Mouse (Mus musculus) bone marrow, adult 2 months (tissue): Measurements from ENCODE around the gene Hist1h2bb. TPM values are rescaled to one million over a fixed set of nuclear protein-coding genes. Genes with fewer than 3 reads are reported as not detected.
A peak's percentile ranks its signal among the peaks of the same experiment; 100 is the strongest.
"Not testable (repeated sequence)": the region's sequence is repeated elsewhere in the genome, so short reads cannot be mapped to it uniquely, and the experiment has no call there.

Experiments
- H3K27ac ChIP-seq: fragments of 200-500 bp; 2 replicates; pipeline ENCODE4 v1.5.1; 2012; ENCODE audit warnings: low read depth, mild to moderate bottlenecking, control low read depth, inconsistent platforms, low read length; ENCODE audit not compliant: control insufficient read depth, poor library complexity, insufficient read depth
- H3K4me1 ChIP-seq: fragments of 200-500 bp; 2 replicates; pipeline ENCODE4 v1.6.1; 2011; ENCODE audit warnings: low read length; ENCODE audit not compliant: control insufficient read depth, insufficient read depth
- H3K4me3 ChIP-seq: fragments of 200-500 bp; replicated peaks from 2 replicates; pipeline ENCODE3; 2011; ENCODE audit warnings: mild to moderate bottlenecking, low read depth, low read length, control low read depth; ENCODE audit not compliant: control insufficient read depth
- CTCF ChIP-seq: fragments of 200-500 bp; IDR thresholded peaks from 2 replicates; pipeline ENCODE4 v1.5.1; 2011; ENCODE audit warnings: low read length, control low read depth; ENCODE audit not compliant: control insufficient read depth, insufficient read depth
- POLR2A ChIP-seq: fragments of 200-500 bp; IDR thresholded peaks from 2 replicates; pipeline ENCODE4 v1.6.1; 2011; ENCODE audit warnings: low read depth, mild to moderate bottlenecking, control low read depth, low read length, borderline replicate concordance; ENCODE audit not compliant: control insufficient read depth
- WGBS: fragments of 180-500 bp; shearing (Covaris S2); methylation state at CpG from one replicate; pipeline ENCODE4 v1.1.7; 2018; 5-methylcytosine and 5-hydroxymethylcytosine counted together
- polyA plus RNA-seq: library from polyadenylated mRNA; stranded (reverse); fragments of >200 nt; gene quantifications from 2 replicates; pipeline ENCODE4 v1.2.4, GENCODE M21; 2011; ENCODE audit warnings: low replicate concordance; ENCODE audit not compliant: missing spikeins, insufficient read depth, insufficient read length

Hist1h2bb gene
- polyA plus RNA-seq, 1 experiment, result 136 TPM

- Histone ChIP-seq H3K4me3 (peak overlapping the region; percentile 3), H3K4me1 (peaks cover 2% of the 10 kb centered on the region; the same call in 1 of the 2 replicates), H3K27ac (peak overlapping the region; percentile 56; the same call in 1 of the 2 replicates)
- 38% methylated on average over 1 of the region's 1 CpGs for WGBS
- TF ChIP-seq CTCF (no peak), POLR2A (no peak)
Observed at GRCm38 (mm10) chr13:23759916-23760239, 13.3 kb downstream of the Hist1h2bb start.

DNA sequence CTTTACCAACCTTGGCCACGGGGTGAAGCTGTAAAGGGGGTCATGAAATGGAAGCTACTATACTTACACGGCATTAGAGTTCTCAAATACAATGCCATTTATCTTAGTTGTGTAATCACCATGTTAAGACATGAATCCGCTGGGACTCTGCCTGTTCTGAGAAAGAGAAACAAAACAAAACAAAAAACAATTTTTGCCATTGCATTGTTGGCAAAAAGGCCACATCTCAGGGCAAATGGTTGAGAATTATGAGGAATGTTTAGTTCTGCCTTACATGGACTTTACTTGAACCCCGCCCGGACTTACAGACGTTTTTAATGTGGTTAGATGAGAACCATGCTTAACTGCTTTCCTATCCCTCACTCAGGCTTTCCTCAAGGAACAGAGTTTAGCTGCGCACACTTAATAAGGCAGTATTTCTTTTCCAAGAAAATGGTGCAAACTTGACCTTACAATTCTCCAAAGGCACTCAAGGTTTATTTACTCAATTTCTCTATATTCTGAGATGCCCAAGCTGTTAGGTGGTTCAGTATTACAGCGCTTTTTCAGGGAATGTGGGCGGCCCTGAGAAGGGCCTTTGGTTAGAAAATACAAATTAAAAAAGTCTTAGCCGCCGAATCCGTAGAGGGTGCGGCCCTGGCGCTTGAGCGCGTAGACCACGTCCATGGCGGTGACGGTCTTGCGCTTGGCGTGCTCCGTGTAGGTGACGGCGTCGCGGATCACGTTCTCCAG, 13.9 kb downstream of the Hist1h2bb start:
- H3K4me1 ChIP-seq, result peaks cover 2% of the 10 kb centered on the region; the same call in 1 of the 2 replicates
- peak overlapping the region; percentile 49 for H3K4me3 ChIP-seq
- TF ChIP-seq CTCF, result no peak
- TF ChIP-seq POLR2A, result no peak
- WGBS, result under 1% methylated on average over 23 of the region's 27 CpGs
- peak overlapping the region; percentile 99 for H3K27ac ChIP-seq

DNA sequence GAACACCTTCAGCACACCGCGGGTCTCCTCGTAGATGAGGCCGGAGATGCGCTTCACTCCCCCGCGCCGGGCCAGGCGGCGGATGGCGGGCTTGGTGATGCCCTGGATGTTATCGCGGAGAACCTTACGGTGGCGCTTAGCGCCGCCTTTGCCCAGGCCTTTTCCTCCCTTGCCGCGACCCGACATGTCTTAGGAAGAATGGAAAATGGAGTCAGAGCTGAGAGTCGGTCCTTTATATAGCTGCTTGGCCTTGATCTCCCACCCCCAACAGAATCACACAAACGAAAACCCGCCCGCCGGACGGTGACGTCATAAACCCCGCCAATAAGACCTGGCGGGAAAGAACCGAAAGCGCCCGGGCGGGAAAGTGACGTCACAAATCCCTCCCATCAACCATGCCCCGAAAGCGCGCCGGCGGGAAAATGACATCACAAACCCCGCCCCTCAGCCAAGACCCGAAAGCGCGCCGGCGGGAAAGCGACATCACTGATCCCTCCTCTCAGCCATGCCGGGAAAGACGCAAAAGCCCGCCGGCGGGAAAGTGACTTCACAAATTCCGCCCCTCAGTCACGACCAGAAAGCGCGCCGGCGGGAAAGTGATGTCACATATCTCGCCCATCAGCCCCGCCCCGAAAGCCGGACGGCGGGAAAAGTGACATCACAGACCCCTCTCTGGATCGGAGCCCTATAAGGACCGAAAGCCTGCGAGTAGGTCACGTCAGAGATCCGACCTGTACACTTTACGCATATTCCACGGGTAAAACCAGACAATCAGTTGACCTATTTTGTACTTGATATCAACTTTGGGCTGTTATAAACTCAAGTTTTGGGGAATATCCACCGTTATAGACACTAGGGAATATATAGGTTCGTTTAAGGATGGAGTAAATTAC, 14.7 kb downstream of the Hist1h2bb start, which contains the start of gene Hist1h4a:
Gene Hist1h4a (minus strand): TSS at position 259 of the 893 bp plus-strand sequence.
- WGBS, result under 1% methylated on average over 67 of the region's 72 CpGs
- H3K4me3 ChIP-seq, result peak within 1 kb of the TSS; percentile 66
- TF ChIP-seq CTCF, result no peak
- peak; percentile 93 for TF ChIP-seq POLR2A
- no peaks in the 10 kb centered on the region; the same call in 1 of the 2 replicates for H3K4me1 ChIP-seq
- H3K27ac ChIP-seq, result peak within 1 kb of the TSS; percentile 99

DNA sequence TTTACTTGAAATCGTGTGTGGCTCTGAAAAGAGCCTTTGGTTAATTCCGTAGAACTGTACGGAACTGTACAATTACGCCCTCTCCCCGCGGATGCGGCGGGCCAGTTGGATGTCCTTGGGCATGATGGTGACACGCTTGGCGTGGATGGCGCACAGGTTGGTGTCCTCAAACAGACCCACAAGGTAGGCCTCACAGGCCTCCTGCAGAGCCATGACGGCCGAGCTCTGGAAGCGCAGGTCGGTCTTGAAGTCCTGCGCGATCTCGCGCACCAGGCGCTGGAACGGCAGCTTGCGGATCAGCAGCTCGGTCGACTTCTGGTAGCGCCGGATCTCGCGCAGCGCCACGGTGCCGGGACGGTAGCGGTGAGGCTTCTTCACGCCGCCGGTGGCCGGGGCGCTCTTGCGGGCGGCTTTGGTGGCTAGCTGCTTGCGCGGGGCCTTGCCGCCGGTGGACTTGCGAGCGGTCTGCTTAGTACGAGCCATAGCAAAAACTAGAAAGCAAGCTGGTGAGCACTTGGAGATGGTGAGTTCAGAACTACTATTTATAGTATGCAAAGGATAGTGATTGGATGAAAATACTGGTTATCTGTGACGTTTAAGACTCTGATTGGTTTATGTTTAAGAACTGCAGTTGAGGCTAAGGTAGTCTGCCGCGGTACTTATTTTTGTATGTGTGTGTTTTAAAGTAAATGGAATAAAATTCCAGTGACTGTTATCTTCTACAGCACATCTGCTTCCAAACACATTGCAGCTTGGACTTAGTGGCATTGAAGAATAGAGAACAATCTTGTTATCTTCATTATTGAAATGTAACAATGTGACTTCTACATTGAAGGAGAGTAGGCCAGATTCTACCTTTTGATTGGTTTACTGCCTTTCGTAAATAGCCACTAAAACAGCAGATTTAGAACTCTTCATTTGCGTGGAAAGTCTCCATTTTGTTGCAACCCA, 15.6 kb downstream of the Hist1h2bb start, which contains the start of gene Hist1h3a:
Gene Hist1h3a (minus strand): TSS at position 516 of the 951 bp plus-strand sequence.
- under 1% methylated on average over 38 of the region's 52 CpGs for WGBS
- TF ChIP-seq POLR2A, result peak; percentile 96

DNA sequence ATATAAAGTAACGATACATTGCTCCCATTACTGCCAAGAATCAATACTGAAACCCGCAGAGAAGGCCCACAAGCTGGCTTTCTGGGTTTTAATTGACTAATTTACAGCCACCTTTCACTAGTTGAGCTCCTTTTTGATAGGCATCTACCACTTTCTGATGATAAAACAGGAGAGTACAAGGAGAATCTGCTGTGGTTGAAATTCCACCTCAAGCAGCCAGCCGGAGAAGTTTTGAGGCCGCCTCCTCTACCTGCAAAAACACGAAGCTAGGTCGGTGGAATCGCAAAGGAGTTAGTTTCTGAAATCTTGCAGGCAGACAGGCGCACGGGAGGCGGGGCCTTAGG, 16.7 kb downstream of the Hist1h2bb start:
- 2% methylated on average over 10 of the region's 10 CpGs for WGBS
- Histone ChIP-seq H3K4me3 (peak overlapping the region; percentile 33), H3K27ac (peak overlapping the region; percentile 75), H3K4me1 (no peaks in the 10 kb centered on the region)
- TF ChIP-seq CTCF (no peak), POLR2A (no peak)

More for the DNA sequence above, 15.6 kb downstream of the Hist1h2bb start, which contains the start of gene Hist1h3a:
- peak within 1 kb of the TSS; percentile 66 for H3K4me3 ChIP-seq
- H3K27ac ChIP-seq, result peak within 1 kb of the TSS; percentile 99
- not testable (repeated sequence) for H3K4me1 ChIP-seq

GRCm38 (mm10) chr13:23763586-23764323, 17.2 kb downstream of the Hist1h2bb start, which contains the start of gene Hist1h1a:
TSS of gene Hist1h1a (plus strand) at chr13:23763666.
- Histone ChIP-seq H3K4me3 (peak within 1 kb of the TSS; percentile 71), H3K27ac (peak within 1 kb of the TSS; percentile 94), H3K4me1 (peaks cover under 1% of the 10 kb centered on the region; the same call in 1 of the 2 replicates)
- TF ChIP-seq POLR2A (peak; percentile 84), CTCF (no peak)
- 3% methylated on average over 34 of the region's 34 CpGs for WGBS

GRCm38 (mm10) chr13:23764324-23765171, 18.0 kb downstream of the Hist1h2bb start:
- TF ChIP-seq CTCF (no peak), POLR2A (no peak)
- Histone ChIP-seq H3K27ac (peak overlapping the region; percentile 94), H3K4me3 (peak overlapping the region; percentile 71), H3K4me1 (peaks cover 2% of the 10 kb centered on the region; the same call in 1 of the 2 replicates)
- 47% methylated on average over 12 of the region's 12 CpGs for WGBS
